Mouse (Mus musculus) forebrain, embryonic 14.5 days (tissue): ENCODE data around the gene Mef2c. TPM values are rescaled to one million over a fixed set of nuclear protein-coding genes. Genes with fewer than 3 reads are reported as not detected.
A peak's percentile ranks its signal among the peaks of the same experiment; 100 is the strongest.

ENCODE experiments used
- ATAC-seq: fragments of 200-750 bp; cut with Nextera tagmentation; 2 replicates; pipeline ENCODE4 v1.8.0; 2017; ENCODE audit warnings: mild to moderate bottlenecking, moderate library complexity
- DNase-seq: peaks from one replicate; pipeline ENCODE4 v3.0.0-alpha.2; 2015; ENCODE audit warnings: low spot score
- H3K27ac ChIP-seq: fragments of 300-500 bp; sonication (generic); 2 replicates; pipeline ENCODE4 v1.5.1; 2014; ENCODE audit warnings: low read depth, mild to moderate bottlenecking, control low read depth, low read length, moderate library complexity
- H3K27me3 ChIP-seq: fragments of 300-500 bp; sonication (generic); replicated peaks from 2 replicates; pipeline ENCODE4 v1.6.1; 2014; ENCODE audit warnings: low read length, control low read depth, mixed read lengths; ENCODE audit not compliant: control insufficient read depth, insufficient read depth
- H3K36me3 ChIP-seq: fragments of 300-500 bp; sonication (generic); 2 replicates; pipeline ENCODE4 v1.6.1; 2014; ENCODE audit warnings: low read length, control low read depth; ENCODE audit not compliant: control insufficient read depth, insufficient read depth
- H3K4me1 ChIP-seq: fragments of 300-500 bp; sonication (generic); 2 replicates; pipeline ENCODE4 v1.6.1; 2014; ENCODE audit warnings: antibody characterized with exemption, low read length, control low read depth; ENCODE audit not compliant: control insufficient read depth, insufficient read depth
- H3K4me2 ChIP-seq: fragments of 300-500 bp; sonication (generic); 2 replicates; pipeline ENCODE4 v1.6.1; 2014; ENCODE audit warnings: mild to moderate bottlenecking, control low read depth, low read length
- H3K4me3 ChIP-seq: fragments of 300-500 bp; sonication (generic); 2 replicates; pipeline ENCODE4 v1.5.1; 2014; ENCODE audit warnings: low read depth, low read length, control low read depth
- H3K9ac ChIP-seq: fragments of 300-500 bp; sonication (generic); 2 replicates; pipeline ENCODE4 v1.6.1; 2014; ENCODE audit warnings: mild to moderate bottlenecking, low read length, control low read depth, moderate library complexity
- H3K9me3 ChIP-seq: fragments of 300-500 bp; sonication (generic); replicated peaks from 2 replicates; pipeline ENCODE4 v1.6.1; 2016; ENCODE audit warnings: low read length, control low read depth, mixed read lengths; ENCODE audit not compliant: control insufficient read depth
- WGBS: fragments of 180-500 bp; shearing (Covaris S2); extraction: QIAGEN DNeasy Blood & Tissue Kit; methylation state at CpG from one replicate; pipeline ENCODE4 v1.1.7; 2014; 5-methylcytosine and 5-hydroxymethylcytosine counted together
- polyA plus RNA-seq: library from polyadenylated mRNA; unstranded; fragments of >200 nt; fragmentation: Nextera tagmentation; extraction: Ambion mirVana; gene quantifications from 2 replicates; pipeline ENCODE4 v1.2.1, GENCODE M21; 2014

Mef2c gene
- polyA plus RNA-seq, 1 experiment from 2014 or later: 99.4 TPM

- 80% methylated on average over 8 of the region's 8 CpGs for WGBS
- no peak for ATAC-seq
- no peak overlapping the region for H3K27ac ChIP-seq
- no peak overlapping the region for H3K9ac ChIP-seq
- DNase-seq: no peak
- H3K36me3 ChIP-seq: no peaks in the 10 kb centered on the region
- H3K27me3 ChIP-seq: no peaks in the 10 kb centered on the region
- H3K4me2 ChIP-seq: peak overlapping the region; percentile 10; the same call in 1 of the 2 replicates
- H3K9me3 ChIP-seq: no peaks in the 10 kb centered on the region
- no peaks in the 10 kb centered on the region for H3K4me1 ChIP-seq
- no peak overlapping the region for H3K4me3 ChIP-seq
Observed at GRCm38 (mm10) chr13:83529729-83530314, 26.0 kb downstream of the Mef2c start.

DNA sequence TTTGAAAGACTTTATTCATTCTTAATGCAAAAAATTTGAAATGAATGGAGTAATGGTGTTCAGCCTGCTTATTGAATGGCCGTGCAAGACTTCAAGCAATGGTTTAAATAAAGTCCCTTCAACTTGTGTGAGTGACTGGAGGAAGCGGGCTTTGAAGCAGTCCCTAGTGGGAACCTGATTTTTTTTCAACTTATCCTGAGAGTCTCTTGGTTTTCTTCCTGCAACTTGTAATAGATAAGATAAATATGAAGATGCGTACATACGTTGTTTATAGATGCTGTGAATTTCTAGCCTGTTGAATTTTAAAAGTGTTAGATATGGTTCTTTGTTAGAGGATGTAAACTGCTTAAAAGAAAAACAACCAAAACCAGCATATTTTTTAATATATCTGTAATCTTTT is 27.1 kb downstream of the Mef2c start:
- no peak overlapping the region for H3K4me2 ChIP-seq
- no peak overlapping the region for H3K27ac ChIP-seq
- H3K9me3 ChIP-seq: no peaks in the 10 kb centered on the region
- DNase-seq (no peak), ATAC-seq (no peak)
- H3K36me3 ChIP-seq: no peaks in the 10 kb centered on the region
- H3K27me3 ChIP-seq: no peaks in the 10 kb centered on the region
- no peaks in the 10 kb centered on the region for H3K4me1 ChIP-seq
- WGBS: 84% methylated on average over 4 of the region's 4 CpGs
- no peak overlapping the region for H3K4me3 ChIP-seq
- no peak overlapping the region for H3K9ac ChIP-seq

- no peak overlapping the region for H3K4me2 ChIP-seq
- DNase-seq: no peak
Observed at GRCm38 (mm10) chr13:83531968-83532591, 28.2 kb downstream of the Mef2c start.

DNA sequence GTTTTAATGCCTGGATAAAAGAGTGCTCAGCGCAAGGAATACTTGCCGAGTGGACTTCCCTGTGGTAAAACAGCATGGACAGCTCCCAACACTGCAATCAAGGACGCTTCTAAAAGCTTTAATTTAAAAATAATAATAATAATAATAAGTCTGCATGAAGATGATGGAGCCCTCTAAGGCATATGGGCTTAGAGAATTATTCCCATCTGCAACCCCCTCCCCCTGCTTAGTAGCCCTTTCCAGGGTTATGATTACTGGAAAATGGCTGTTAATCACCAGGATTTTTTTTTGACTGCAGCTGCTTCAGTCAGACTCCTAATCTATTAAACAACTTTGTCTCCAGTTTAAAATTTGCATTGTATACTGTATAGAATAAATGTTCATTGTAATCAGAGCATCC is 32.5 kb downstream of the Mef2c start:
- H3K36me3 ChIP-seq: no peaks in the 10 kb centered on the region
- no peak overlapping the region for H3K9ac ChIP-seq
- ATAC-seq (peak; percentile 37; the same call in 1 of the 2 replicates), DNase-seq (no peak)
- no peak overlapping the region for H3K4me2 ChIP-seq
- 71% methylated on average over 3 of the region's 3 CpGs for WGBS
- H3K27ac ChIP-seq: no peak overlapping the region
- H3K4me1 ChIP-seq: no peaks in the 10 kb centered on the region
- H3K4me3 ChIP-seq: no peak overlapping the region
- no peaks in the 10 kb centered on the region for H3K27me3 ChIP-seq
- no peaks in the 10 kb centered on the region for H3K9me3 ChIP-seq

More at GRCm38 (mm10) chr13:83531968-83532591, 28.2 kb downstream of the Mef2c start:
- Histone ChIP-seq H3K27me3 (no peaks in the 10 kb centered on the region), H3K9ac (no peak overlapping the region), H3K9me3 (no peaks in the 10 kb centered on the region), H3K36me3 (no peaks in the 10 kb centered on the region), H3K4me1 (no peaks in the 10 kb centered on the region), H3K27ac (no peak overlapping the region), H3K4me3 (no peak overlapping the region)
- no peak for ATAC-seq
- 47% methylated on average over 8 of the region's 8 CpGs for WGBS

DNA sequence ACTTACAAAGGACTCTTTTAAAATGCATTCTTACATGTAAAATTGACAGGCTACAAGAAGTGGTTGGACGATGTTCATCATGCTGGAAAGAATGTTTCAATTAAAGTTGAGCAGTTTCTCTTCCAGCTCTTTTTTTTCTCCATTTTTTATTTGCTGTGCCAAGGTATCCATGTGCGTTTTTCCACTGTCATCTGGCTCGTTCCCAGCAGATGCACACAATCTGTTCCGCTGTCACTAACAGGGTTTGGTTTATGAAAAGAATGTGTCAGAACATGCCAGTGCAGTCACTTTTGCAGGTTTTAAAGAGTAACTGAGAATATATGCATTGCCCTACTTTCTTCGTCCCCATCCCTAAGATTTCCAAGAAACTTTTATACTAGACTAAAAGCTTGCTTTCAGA is 33.3 kb downstream of the Mef2c start:
- Histone ChIP-seq H3K4me2 (no peak overlapping the region), H3K4me3 (no peak overlapping the region), H3K36me3 (no peaks in the 10 kb centered on the region), H3K9ac (no peak overlapping the region), H3K9me3 (no peaks in the 10 kb centered on the region), H3K27ac (no peak overlapping the region), H3K4me1 (no peaks in the 10 kb centered on the region), H3K27me3 (no peaks in the 10 kb centered on the region)
- 57% methylated on average over 5 of the region's 5 CpGs for WGBS
- DNase-seq (peak; percentile 83), ATAC-seq (peak; percentile 46; the same call in 1 of the 2 replicates)

DNA sequence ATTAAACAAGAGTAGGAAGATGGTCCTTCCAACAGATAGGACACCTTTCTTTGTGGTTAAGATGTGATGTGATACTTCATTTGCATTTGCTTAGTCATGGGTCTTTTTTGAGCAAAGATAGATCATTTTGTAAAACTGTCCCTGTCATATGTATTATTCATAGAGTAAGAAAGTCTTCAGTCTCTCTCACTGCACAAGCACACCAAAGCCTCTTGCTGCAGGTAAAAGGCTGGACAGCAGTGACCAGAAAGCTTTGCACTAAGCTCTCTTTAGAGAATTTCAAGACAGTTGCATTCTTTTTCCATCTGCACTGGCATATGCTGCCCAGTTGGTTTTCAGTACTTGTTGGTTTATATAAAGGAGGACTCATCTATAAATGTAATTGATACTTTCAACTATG is 36.1 kb downstream of the Mef2c start:
- H3K4me2 ChIP-seq: no peak overlapping the region
- no peaks in the 10 kb centered on the region for H3K27me3 ChIP-seq

DNA sequence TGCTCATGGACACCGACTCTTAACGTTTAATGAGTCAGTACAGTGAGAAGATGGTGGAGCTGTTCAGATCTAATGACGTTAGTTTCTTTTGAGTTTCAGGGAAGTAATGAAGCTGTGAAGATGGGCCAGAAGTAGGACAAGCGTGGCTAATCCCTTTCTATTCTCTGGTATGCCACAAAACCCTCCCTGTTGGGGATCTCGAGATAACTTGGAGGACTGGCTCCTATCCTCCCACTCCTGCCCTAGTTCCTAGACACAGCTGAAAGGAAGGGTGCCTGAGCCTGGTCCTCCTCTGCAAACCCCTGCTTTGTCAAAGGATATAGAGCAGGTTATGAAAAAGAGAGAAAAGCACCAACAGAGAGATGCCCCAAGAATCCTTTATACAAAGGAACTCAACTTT is 38.8 kb downstream of the Mef2c start:
- 52% methylated on average over 5 of the region's 5 CpGs for WGBS
- Histone ChIP-seq H3K4me2 (no peak overlapping the region), H3K4me3 (no peak overlapping the region), H3K36me3 (no peaks in the 10 kb centered on the region), H3K9ac (no peak overlapping the region), H3K9me3 (no peaks in the 10 kb centered on the region), H3K27ac (no peak overlapping the region), H3K27me3 (no peaks in the 10 kb centered on the region), H3K4me1 (no peaks in the 10 kb centered on the region)
- ATAC-seq: no peak
- DNase-seq: no peak

More for the DNA sequence above, 36.1 kb downstream of the Mef2c start:
- Histone ChIP-seq H3K4me1 (no peaks in the 10 kb centered on the region), H3K4me3 (no peak overlapping the region), H3K9ac (no peak overlapping the region), H3K9me3 (no peaks in the 10 kb centered on the region), H3K36me3 (no peaks in the 10 kb centered on the region), H3K27ac (no peak overlapping the region)
- ATAC-seq (no peak), DNase-seq (no peak)

DNA sequence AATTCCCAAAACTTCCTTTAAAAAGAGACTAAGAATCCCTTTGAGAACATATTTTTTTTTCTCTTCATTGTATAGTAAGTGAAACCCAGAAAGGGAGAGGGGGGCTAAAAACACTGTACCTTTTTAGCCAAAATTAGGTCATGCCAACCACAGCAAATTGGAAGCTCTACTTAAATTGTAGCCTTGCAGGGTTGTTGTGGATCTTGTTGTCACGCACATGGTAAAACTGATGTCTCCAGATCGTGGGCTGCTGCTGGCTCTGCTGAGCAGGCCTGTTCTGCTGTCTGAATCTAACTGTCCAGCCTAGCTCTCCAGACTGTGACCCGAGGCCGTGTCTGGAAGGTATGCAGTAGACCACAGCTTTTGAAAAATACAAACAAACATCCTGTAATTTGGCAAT is 40.9 kb downstream of the Mef2c start:
- WGBS: 80% methylated on average over 4 of the region's 4 CpGs

DNA sequence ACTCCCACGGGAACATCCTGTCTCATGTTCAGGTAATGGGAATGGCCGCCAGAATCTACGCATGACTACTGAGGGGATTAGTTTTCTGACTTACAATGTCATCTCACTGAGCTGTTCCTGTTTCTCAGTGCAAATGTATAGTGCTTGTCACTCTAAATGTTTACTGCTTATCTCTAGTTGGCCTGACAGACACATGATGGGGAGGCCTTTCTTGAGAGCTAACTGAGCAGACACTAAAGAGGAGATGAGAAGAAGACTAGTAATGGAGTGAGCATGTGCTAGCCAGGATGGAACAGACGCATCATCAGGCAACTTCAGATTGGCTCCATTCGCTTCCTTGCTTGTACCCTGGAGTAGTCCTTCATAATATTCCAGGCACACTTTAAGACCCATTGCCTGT is 43.0 kb downstream of the Mef2c start:
- WGBS: 96% methylated on average over 5 of the region's 5 CpGs
- no peak for ATAC-seq
- H3K4me2 ChIP-seq: no peak overlapping the region
- no peak overlapping the region for H3K4me3 ChIP-seq
- H3K27me3 ChIP-seq: no peaks in the 10 kb centered on the region
- H3K9me3 ChIP-seq: no peaks in the 10 kb centered on the region
- H3K9ac ChIP-seq: no peak overlapping the region
- H3K27ac ChIP-seq: no peak overlapping the region
- no peaks in the 10 kb centered on the region for H3K36me3 ChIP-seq
- H3K4me1 ChIP-seq: no peaks in the 10 kb centered on the region
- no peak for DNase-seq

More for the DNA sequence above, 40.9 kb downstream of the Mef2c start:
- ATAC-seq (no peak), DNase-seq (no peak)
- Histone ChIP-seq H3K9me3 (no peaks in the 10 kb centered on the region), H3K9ac (no peak overlapping the region), H3K4me1 (no peaks in the 10 kb centered on the region), H3K27ac (no peak overlapping the region), H3K4me3 (no peak overlapping the region), H3K36me3 (no peaks in the 10 kb centered on the region), H3K27me3 (no peaks in the 10 kb centered on the region), H3K4me2 (no peak overlapping the region)
